Mouse (Mus musculus): Measurements from ENCODE around the gene Slc15a4. TPM values are rescaled to one million over a fixed set of nuclear protein-coding genes. Genes with fewer than 3 reads are reported as not detected.
A peak's percentile ranks its signal among the peaks of the same experiment; 100 is the strongest.

Gene Slc15a4
- total and polyA plus RNA-seq, 3 experiments, result 31.7 to 35.5 TPM; not detected in 1

DNA sequence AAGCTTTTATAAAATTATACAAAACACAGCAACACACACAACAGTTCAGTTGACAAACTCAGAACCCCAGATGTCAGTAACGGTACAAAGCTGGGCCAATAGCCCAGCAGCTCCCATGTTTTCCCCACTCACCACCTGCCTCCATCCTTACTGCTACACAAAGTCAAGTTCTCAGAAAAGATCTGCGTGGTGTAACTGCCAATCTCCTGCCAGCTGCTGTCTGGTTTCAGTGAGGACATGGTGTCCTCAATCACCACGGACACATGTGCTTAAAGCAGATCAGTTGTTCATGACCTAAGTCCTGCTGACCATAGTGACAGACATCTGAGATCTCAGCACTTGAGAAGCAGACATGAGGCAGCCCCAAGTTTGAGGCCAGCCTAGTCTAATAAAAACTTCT, 37.0 kb downstream of the Slc15a4 start:
- no peak overlapping the region for H3K4me3 ChIP-seq (ENCODE audit: control insufficient read depth in 1 of 2, insufficient read depth in 1 of 2, low read depth in 2 of 2, low read length in 2 of 2)
- no peak for DNase-seq (ENCODE audit: low read depth, low spot score)
- H3K4me1 ChIP-seq (ENCODE audit: control insufficient read depth in 1 of 2, insufficient read depth in 2 of 2, low read length in 2 of 2), result no peaks in the 10 kb centered on the region
- no peak overlapping the region for H3K9ac ChIP-seq (ENCODE audit: control insufficient read depth, low read depth, low read length, poor library complexity, severe bottlenecking)
- TF ChIP-seq KAT2A (conservative IDR thresholded peaks at IDR 0.05; ENCODE audit: low read depth, low read length) (no peak), GATA1 (IDR thresholded peaks at IDR 0.05; ENCODE audit: low read depth, low read length) (no peak), TBP (IDR thresholded peaks at IDR 0.05; ENCODE audit: low read depth, low read length) (no peak), POLR2A (IDR thresholded peaks at IDR 0.05; ENCODE audit: control insufficient read depth in 1 of 2, insufficient read depth in 1 of 2, low read depth in 1 of 2, low read length in 2 of 2, poor library complexity in 1 of 2) (no peak), CHD2 (IDR thresholded peaks at IDR 0.05; ENCODE audit: low read length) (no peak), MYC (IDR thresholded peaks at IDR 0.05; ENCODE audit: low read depth, low read length) (no peak), NELFE (IDR thresholded peaks at IDR 0.05; ENCODE audit: low read depth, low read length) (no peak), MEF2A (IDR thresholded peaks at IDR 0.05; ENCODE audit: extremely low read depth, insufficient replicate concordance, low read depth, low read length, poor library complexity, severe bottlenecking) (no peak), BHLHE40 (IDR thresholded peaks at IDR 0.05; ENCODE audit: borderline replicate concordance, low read depth, low read length) (no peak), SIN3A (IDR thresholded peaks at IDR 0.05; ENCODE audit: low read length) (no peak), MAFK (IDR thresholded peaks at IDR 0.05; ENCODE audit: borderline replicate concordance, low read depth, low read length) (no peak), CTCF (IDR thresholded peaks at IDR 0.05 in 2 of 3, conservative IDR thresholded peaks at IDR 0.05 in 1 of 3; ENCODE audit: control insufficient read depth in 1 of 3, insufficient read depth in 1 of 3, low read depth in 2 of 3, low read length in 3 of 3, poor library complexity in 1 of 3, severe bottlenecking in 1 of 3) (no peak), MAX (IDR thresholded peaks at IDR 0.05; ENCODE audit: low read length) (no peak)
- no peaks in the 10 kb centered on the region for H3K27me3 ChIP-seq (ENCODE audit: control insufficient read depth in 1 of 2, insufficient read depth in 2 of 2, low read length in 2 of 2)
- peaks cover 0 to 6% of the 10 kb centered on the region in 2 experiments; a peak in 1 of 4 replicates for H3K36me3 ChIP-seq (ENCODE audit: control insufficient read depth in 1 of 2, insufficient read depth in 2 of 2, low read length in 2 of 2)
- H3K79me2 ChIP-seq (ENCODE audit: control insufficient read depth, insufficient read depth, low read length, poor library complexity), result no peaks in the 10 kb centered on the region
- H3K9me3 ChIP-seq (replicated peaks; ENCODE audit: insufficient read depth, low read length), result no peaks in the 10 kb centered on the region
- H3K27ac ChIP-seq (ENCODE audit: control insufficient read depth, low read depth, low read length), result no peak overlapping the region

DNA sequence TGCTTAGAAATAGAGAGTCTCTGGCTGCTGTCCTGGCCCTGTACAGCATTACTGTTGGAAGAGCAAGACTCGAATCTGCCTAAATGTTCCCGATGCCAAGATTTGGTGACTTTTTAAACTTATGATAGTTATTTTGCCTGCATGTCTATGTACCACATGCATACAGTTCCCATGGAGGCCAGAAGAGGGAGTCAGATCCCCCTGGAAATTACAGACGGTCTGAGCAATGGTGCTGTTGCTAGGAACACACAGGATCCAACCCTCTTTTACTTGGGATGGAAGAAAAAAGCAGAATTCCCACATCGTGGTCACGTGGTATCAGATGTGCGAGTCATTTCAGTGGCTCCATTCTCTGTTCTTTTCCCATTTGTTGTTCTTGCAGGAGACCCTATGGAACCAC, 39.8 kb downstream of the Slc15a4 start:
- Histone ChIP-seq H3K36me3 (ENCODE audit: control insufficient read depth in 1 of 2, insufficient read depth in 2 of 2, low read length in 2 of 2) (no peaks in the 10 kb centered on the region), H3K27ac (ENCODE audit: control insufficient read depth, low read depth, low read length) (no peak overlapping the region), H3K9me3 (replicated peaks; ENCODE audit: insufficient read depth, low read length) (no peaks in the 10 kb centered on the region), H3K79me2 (ENCODE audit: control insufficient read depth, insufficient read depth, low read length, poor library complexity) (no peaks in the 10 kb centered on the region), H3K4me1 (ENCODE audit: control insufficient read depth in 1 of 2, insufficient read depth in 2 of 2, low read length in 2 of 2) (no peaks in the 10 kb centered on the region), H3K27me3 (ENCODE audit: control insufficient read depth in 1 of 2, insufficient read depth in 2 of 2, low read length in 2 of 2) (no peaks in the 10 kb centered on the region), H3K9ac (ENCODE audit: control insufficient read depth, low read depth, low read length, poor library complexity, severe bottlenecking) (no peak overlapping the region), H3K4me3 (ENCODE audit: control insufficient read depth in 1 of 2, insufficient read depth in 1 of 2, low read depth in 2 of 2, low read length in 2 of 2) (no peak overlapping the region)
- TF ChIP-seq TCF12 (IDR thresholded peaks at IDR 0.05; ENCODE audit: low read depth, low read length) (no peak), TAL1 (IDR thresholded peaks at IDR 0.05; ENCODE audit: low read length) (no peak), ETS1 (IDR thresholded peaks at IDR 0.05; ENCODE audit: low read depth, low read length) (no peak), MYC (IDR thresholded peaks at IDR 0.05; ENCODE audit: low read depth, low read length) (no peak), CTCF (IDR thresholded peaks at IDR 0.05 in 2 of 3, conservative IDR thresholded peaks at IDR 0.05 in 1 of 3; ENCODE audit: control insufficient read depth in 1 of 3, insufficient read depth in 1 of 3, low read depth in 2 of 3, low read length in 3 of 3, poor library complexity in 1 of 3, severe bottlenecking in 1 of 3) (peak; percentile 37 to 59 (median 47); a peak in 5 of 6 replicates), SMC3 (IDR thresholded peaks at IDR 0.05; ENCODE audit: low read depth, low read length) (peak; percentile 26), RAD21 (IDR thresholded peaks at IDR 0.05; ENCODE audit: low read depth, low read length) (peak; percentile 4), ELF1 (IDR thresholded peaks at IDR 0.05; ENCODE audit: low read depth, low read length) (no peak), CHD1 (IDR thresholded peaks at IDR 0.05; ENCODE audit: low read depth, low read length) (no peak)
- DNase-seq (ENCODE audit: low read depth, low spot score), result peak; percentile 40

Measured in MEL (cell line).